ENCODE assay signal across 17 mouse cellular contexts in the genomic region with DNA sequence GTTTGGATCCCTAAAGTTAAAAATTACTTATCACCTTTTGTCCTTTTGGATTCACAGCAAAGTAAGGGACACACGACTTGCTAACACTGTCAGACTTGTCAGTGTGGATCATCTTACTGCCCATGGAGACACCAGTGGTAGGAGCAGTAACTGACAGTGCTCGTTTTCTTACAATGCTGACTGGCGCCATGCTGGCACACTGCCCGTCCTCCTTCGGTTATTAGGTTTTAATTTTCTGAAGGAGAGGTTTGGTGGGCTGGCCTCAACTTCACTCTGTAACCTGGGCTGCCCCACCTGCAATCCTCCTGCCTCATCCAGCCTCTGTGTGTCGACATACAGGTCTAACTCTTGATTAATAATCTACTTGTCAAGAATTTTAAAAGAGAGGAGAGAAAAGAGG.
"Had no signal": no experiment of that assay in that cellular context is flagged by ENCODE, and none has a peak within 500 bp of the region (broad histone marks: within the 10 kb centered on the region; RNA-seq: fewer than 3 reads in every experiment).

No protein-coding gene starts in this region.

- H3K4me2 ChIP-seq: lung, embryonic 15.5 days; midbrain, embryonic 11.5 days; midbrain, embryonic 13.5 days; midbrain, embryonic 15.5 days; neural tube, embryonic 12.5 days; stomach, embryonic 15.5 days had no signal

- H3K27me3 ChIP-seq: lung, embryonic 15.5 days; megakaryocyte, embryonic 14.5 days; midbrain, embryonic 13.5 days; midbrain, embryonic 15.5 days; neural tube, embryonic 12.5 days; stomach, embryonic 15.5 days had no signal

- H3K27ac ChIP-seq: lung, embryonic 15.5 days; macrophage; midbrain, embryonic 13.5 days; midbrain, embryonic 15.5 days; neural tube, embryonic 12.5 days; stomach, embryonic 15.5 days; stomach, postnatal 0 days had no signal

- H3K36me3 ChIP-seq: midbrain, embryonic 15.5 days; stomach, embryonic 15.5 days had no signal

- H3K9me3 ChIP-seq: lung, embryonic 15.5 days; megakaryocyte, embryonic 14.5 days; midbrain, embryonic 13.5 days; midbrain, embryonic 15.5 days; neural tube, embryonic 12.5 days; stomach, embryonic 15.5 days had no signal

- DNase-seq: lung, adult 2 months; lung, postnatal 14 days; lung, postnatal 36 days; right cerebral cortex, postnatal 14 days; thymus, adult 2 months; thymus, postnatal 25 days; thymus, postnatal 4 days had no signal

- H3K9ac ChIP-seq: lung, embryonic 15.5 days; midbrain, embryonic 13.5 days; midbrain, embryonic 15.5 days; neural tube, embryonic 12.5 days; stomach, embryonic 15.5 days had no signal

- H3K4me1 ChIP-seq: neural tube, embryonic 12.5 days had no signal

- H3K4me3 ChIP-seq: lung, embryonic 15.5 days; megakaryocyte, embryonic 14.5 days; midbrain, embryonic 13.5 days; midbrain, embryonic 15.5 days; neural tube, embryonic 12.5 days; stomach, embryonic 15.5 days had no signal

- ATAC-seq: lung, postnatal 0 days; midbrain, embryonic 13.5 days; midbrain, embryonic 15.5 days had no signal
